Mouse (Mus musculus) forebrain, postnatal 0 days (tissue): ENCODE data around the gene Sipa1l1. TPM values are rescaled to one million over a fixed set of nuclear protein-coding genes. Genes with fewer than 3 reads are reported as not detected.

Experiments used
- ATAC-seq: fragments of 200-750 bp; cut with Nextera tagmentation; 2 replicates; pipeline ENCODE4 v1.8.0; 2017; ENCODE audit warnings: mild to moderate bottlenecking, moderate library complexity
- DNase-seq: peaks from one replicate; pipeline ENCODE4 v3.0.0-alpha.2; 2015
- H3K27ac ChIP-seq: fragments of 300-500 bp; sonication (generic); 2 replicates; pipeline ENCODE4 v1.5.1; 2014; ENCODE audit warnings: low read depth, mild to moderate bottlenecking, antibody characterized with exemption, low read length, moderate library complexity, mixed read lengths
- H3K27me3 ChIP-seq: fragments of 300-500 bp; sonication (generic); 2 replicates; pipeline ENCODE4 v1.6.1; 2014; ENCODE audit warnings: mild to moderate bottlenecking, low read length, mixed read lengths; ENCODE audit not compliant: insufficient read depth
- H3K36me3 ChIP-seq: fragments of 300-500 bp; sonication (generic); 2 replicates; pipeline ENCODE4 v1.6.1; 2014; ENCODE audit warnings: mild to moderate bottlenecking, moderate library complexity; ENCODE audit not compliant: insufficient read depth
- H3K4me1 ChIP-seq: fragments of 300-500 bp; sonication (generic); 2 replicates; pipeline ENCODE4 v1.6.1; 2014; ENCODE audit warnings: antibody characterized with exemption; ENCODE audit not compliant: insufficient read depth
- H3K4me2 ChIP-seq: fragments of 300-500 bp; sonication (generic); 2 replicates; pipeline ENCODE4 v1.6.1; 2014; ENCODE audit warnings: low read depth, mild to moderate bottlenecking, moderate library complexity
- H3K4me3 ChIP-seq: fragments of 300-500 bp; sonication (generic); 2 replicates; pipeline ENCODE4 v1.5.1; 2014; ENCODE audit warnings: low read depth, low read length, mixed read lengths
- H3K9ac ChIP-seq: fragments of 300-500 bp; sonication (generic); 2 replicates; pipeline ENCODE4 v1.6.1; 2014; ENCODE audit warnings: mild to moderate bottlenecking
- H3K9me3 ChIP-seq: fragments of 300-500 bp; sonication (generic); 2 replicates; pipeline ENCODE4 v1.6.1; 2016; ENCODE audit warnings: low read length
- CTCF ChIP-seq: sonication (generic); IDR thresholded peaks from 2 replicates; pipeline ENCODE4 v1.5.1; 2016; ENCODE audit warnings: antibody characterized with exemption, control low read depth, low read depth
- WGBS: fragments of 180-500 bp; shearing (Covaris S2); extraction: QIAGEN DNeasy Blood & Tissue Kit; methylation state at CpG from one replicate; pipeline ENCODE4 v1.1.7; 2014; 5-methylcytosine and 5-hydroxymethylcytosine counted together
- polyA plus RNA-seq: library from polyadenylated mRNA; unstranded; fragments of >200 nt; fragmentation: Nextera tagmentation; extraction: Ambion mirVana; gene quantifications from 2 replicates; pipeline ENCODE4 v1.2.1, GENCODE M21; 2015
- total RNA-seq: library from RNA; depleted of rRNA; stranded (reverse); fragments of >200 nt; gene quantifications from 2 replicates; pipeline ENCODE4 v1.2.3, GENCODE M21; 2014

Gene Sipa1l1
- total and polyA plus RNA-seq, 2 experiments from 2014 or later: 13.4 to 43.1 TPM

DNA sequence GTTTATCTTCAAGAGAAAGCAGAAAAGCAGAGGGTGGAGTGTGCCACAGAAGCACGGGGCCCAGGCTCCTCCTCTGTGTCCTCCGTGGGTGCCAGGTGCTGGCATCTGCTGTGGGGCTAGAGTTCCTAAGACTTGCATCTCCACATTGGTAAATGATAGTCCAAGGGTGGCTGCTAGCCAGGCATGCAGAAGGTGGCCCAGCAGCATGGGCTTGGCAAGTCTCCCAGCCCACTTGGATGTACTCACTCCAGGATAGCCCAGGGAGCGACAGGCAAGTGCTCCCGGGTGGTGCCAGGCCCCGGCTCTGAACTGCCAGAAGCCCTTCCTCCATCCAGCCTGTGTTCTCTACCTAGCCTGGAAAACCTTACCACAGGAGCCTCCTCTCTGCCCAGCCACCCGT is 239.4 kb downstream of the Sipa1l1 start:
- Histone ChIP-seq H3K27me3 (no peaks in the 10 kb centered on the region), H3K4me1 (no peaks in the 10 kb centered on the region), H3K9me3 (no peaks in the 10 kb centered on the region), H3K4me3 (no peak overlapping the region), H3K27ac (0 out of 2 replicates have a peak overlapping the region, but pooled peaks have one; percentile 9), H3K36me3 (peaks cover 11% of the 10 kb centered on the region; the same call in 1 of the 2 replicates), H3K9ac (no peak overlapping the region), H3K4me2 (no peak overlapping the region)
- ATAC-seq (0 out of 2 replicates have a peak, but pooled peaks have one; percentile 10), DNase-seq (no peak)
- 28% methylated on average over 6 of the region's 6 CpGs for WGBS
- no peak for TF ChIP-seq CTCF

GRCm38 (mm10) chr12:82409686-82410472 is 240.8 kb downstream of the Sipa1l1 start:
- Histone ChIP-seq H3K9me3 (no peaks in the 10 kb centered on the region), H3K36me3 (peaks cover 3% of the 10 kb centered on the region; the same call in 1 of the 2 replicates), H3K27ac (0 out of 2 replicates have a peak overlapping the region, but pooled peaks have one; percentile 0), H3K27me3 (no peaks in the 10 kb centered on the region), H3K4me1 (no peaks in the 10 kb centered on the region), H3K9ac (no peak overlapping the region), H3K4me2 (no peak overlapping the region), H3K4me3 (no peak overlapping the region)
- ATAC-seq: peak; percentile 52
- DNase-seq: no peak
- WGBS: 50% methylated on average over 7 of the region's 7 CpGs
- TF ChIP-seq CTCF: no peak

GRCm38 (mm10) chr12:82412291-82413032 is 243.3 kb downstream of the Sipa1l1 start:
- H3K4me2 ChIP-seq: no peak overlapping the region
- DNase-seq (no peak), ATAC-seq (no peak)
- no peak overlapping the region for H3K9ac ChIP-seq
- peaks cover 7% of the 10 kb centered on the region; the same call in 1 of the 2 replicates for H3K4me1 ChIP-seq
- H3K36me3 ChIP-seq: peaks cover 8% of the 10 kb centered on the region
- no peaks in the 10 kb centered on the region for H3K9me3 ChIP-seq
- no peak overlapping the region for H3K4me3 ChIP-seq
- no peaks in the 10 kb centered on the region for H3K27me3 ChIP-seq
- no peak overlapping the region; the same call in 1 of the 2 replicates for H3K27ac ChIP-seq
- WGBS: 30% methylated on average over 3 of the region's 3 CpGs
- TF ChIP-seq CTCF: no peak

- TF ChIP-seq CTCF: peak; percentile 39
- peak; percentile 89 for ATAC-seq
These were observed 246.7 kb downstream of the Sipa1l1 start for GRCm38 (mm10) chr12:82415690-82416364.

GRCm38 (mm10) chr12:82419027-82419426 is 249.9 kb downstream of the Sipa1l1 start:
- DNase-seq: no peak
- Histone ChIP-seq H3K4me2 (no peak overlapping the region), H3K27ac (no peak overlapping the region), H3K4me3 (no peak overlapping the region), H3K36me3 (peaks cover 22% of the 10 kb centered on the region), H3K9me3 (no peaks in the 10 kb centered on the region), H3K27me3 (no peaks in the 10 kb centered on the region), H3K4me1 (peaks cover 7% of the 10 kb centered on the region; the same call in 1 of the 2 replicates), H3K9ac (no peak overlapping the region)
- WGBS: 93% methylated on average over 8 of the region's 8 CpGs
- ATAC-seq: no peak
- no peak for TF ChIP-seq CTCF

More at GRCm38 (mm10) chr12:82415690-82416364, 246.7 kb downstream of the Sipa1l1 start:
- no peaks in the 10 kb centered on the region for H3K27me3 ChIP-seq
- no peak overlapping the region for H3K4me3 ChIP-seq
- H3K4me2 ChIP-seq: no peak overlapping the region
- H3K27ac ChIP-seq: 0 out of 2 replicates have a peak overlapping the region, but pooled peaks have one; percentile 29
- no peak overlapping the region for H3K9ac ChIP-seq
- peaks cover 14% of the 10 kb centered on the region for H3K36me3 ChIP-seq
- peak; percentile 77 for DNase-seq
- no peaks in the 10 kb centered on the region for H3K9me3 ChIP-seq
- whole genome bisulfite sequencing: 41% methylated on average over 4 of the region's 4 CpGs
- peaks cover 7% of the 10 kb centered on the region; the same call in 1 of the 2 replicates for H3K4me1 ChIP-seq

- Histone ChIP-seq H3K4me1 (no peaks in the 10 kb centered on the region), H3K9ac (no peak overlapping the region), H3K9me3 (no peaks in the 10 kb centered on the region), H3K4me2 (no peak overlapping the region), H3K27ac (no peak overlapping the region), H3K27me3 (no peaks in the 10 kb centered on the region), H3K36me3 (peaks cover 26% of the 10 kb centered on the region; the same call in 1 of the 2 replicates), H3K4me3 (no peak overlapping the region)
- WGBS: 67% methylated on average over 15 of the region's 15 CpGs
- no peak for ATAC-seq
- no peak for TF ChIP-seq CTCF
- peak; percentile 48 for DNase-seq
These were observed 255.7 kb downstream of the Sipa1l1 start for GRCm38 (mm10) chr12:82424783-82425182.
